Mouse (Mus musculus): Measurements from ENCODE around the gene Nenf.
A peak's percentile ranks its signal among the peaks of the same experiment; 100 is the strongest.

Gene Nenf

DNA sequence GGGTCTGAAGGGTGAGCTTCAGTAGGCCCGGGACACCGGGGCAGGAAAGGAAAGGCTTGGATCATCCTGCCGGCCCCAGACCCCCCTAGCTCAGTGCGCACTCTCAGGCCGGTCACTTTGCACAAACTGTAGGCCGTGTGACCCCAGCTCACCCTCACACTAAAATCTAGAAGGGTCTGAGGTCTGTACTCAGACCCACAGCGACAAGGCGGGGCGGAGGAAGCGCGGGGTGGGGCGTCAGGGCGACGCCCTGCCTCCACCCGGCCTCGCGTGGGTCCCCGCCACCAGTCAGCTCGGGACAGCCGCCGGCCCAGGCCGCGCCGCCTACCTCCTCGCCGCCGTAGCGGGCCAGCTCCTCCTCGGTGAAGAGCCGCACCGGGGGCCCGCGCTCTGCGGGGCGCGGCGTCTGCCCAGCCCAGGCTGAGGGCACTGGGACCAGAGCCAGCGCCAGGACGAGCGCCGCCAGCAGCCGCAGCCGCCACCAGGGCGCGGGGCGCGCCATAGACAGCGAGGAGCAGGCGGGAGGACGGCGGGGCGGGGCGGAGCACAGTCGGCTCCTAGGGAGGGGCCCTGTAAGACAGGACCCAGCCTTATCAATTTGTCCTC lies at the start of gene Nenf:
TSS of gene Nenf (minus strand) at position 604 of the 606 bp plus-strand sequence.
- DNase-seq (ENCODE audit: low spot score in 2 of 2) = peak; percentile 58 to 74

GRCm38 (mm10) chr1:191364477-191364876 lies 46.5 kb upstream of the Nenf start:
- peak; percentile 50 to 56 for DNase-seq (ENCODE audit: low spot score in 2 of 2)

DNA sequence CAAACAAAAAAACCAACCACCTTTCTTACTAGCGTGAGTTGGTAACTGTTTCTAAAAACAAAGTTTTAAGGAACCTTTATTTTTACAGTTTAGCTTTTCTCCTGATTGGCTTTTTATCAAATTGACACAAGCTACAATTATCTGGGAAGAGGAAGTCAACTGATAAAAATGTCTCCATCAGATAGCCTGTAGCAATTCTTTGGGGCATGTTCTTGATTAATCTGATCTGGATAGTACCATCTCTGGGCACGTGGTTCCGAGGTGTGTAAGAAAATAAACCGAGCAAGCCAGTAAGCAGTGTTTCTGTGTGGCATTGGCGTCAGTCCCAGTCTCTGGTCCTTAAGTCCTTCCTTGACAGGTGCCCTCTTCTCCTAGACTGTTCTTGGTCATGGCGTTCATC lies 44.4 kb upstream of the Nenf start:
- no peak for DNase-seq (ENCODE audit: low spot score in 2 of 2)

GRCm38 (mm10) chr1:191359478-191359877 lies 41.5 kb upstream of the Nenf start:
- no peak for DNase-seq (ENCODE audit: low spot score in 2 of 2)

GRCm38 (mm10) chr1:191356936-191357335 lies 38.9 kb upstream of the Nenf start:
- DNase-seq (ENCODE audit: low spot score in 2 of 2) = no peak

- no peak for DNase-seq (ENCODE audit: low spot score in 2 of 2)
Measured at GRCm38 (mm10) chr1:191353836-191354235, 35.8 kb upstream of the Nenf start.

DNA sequence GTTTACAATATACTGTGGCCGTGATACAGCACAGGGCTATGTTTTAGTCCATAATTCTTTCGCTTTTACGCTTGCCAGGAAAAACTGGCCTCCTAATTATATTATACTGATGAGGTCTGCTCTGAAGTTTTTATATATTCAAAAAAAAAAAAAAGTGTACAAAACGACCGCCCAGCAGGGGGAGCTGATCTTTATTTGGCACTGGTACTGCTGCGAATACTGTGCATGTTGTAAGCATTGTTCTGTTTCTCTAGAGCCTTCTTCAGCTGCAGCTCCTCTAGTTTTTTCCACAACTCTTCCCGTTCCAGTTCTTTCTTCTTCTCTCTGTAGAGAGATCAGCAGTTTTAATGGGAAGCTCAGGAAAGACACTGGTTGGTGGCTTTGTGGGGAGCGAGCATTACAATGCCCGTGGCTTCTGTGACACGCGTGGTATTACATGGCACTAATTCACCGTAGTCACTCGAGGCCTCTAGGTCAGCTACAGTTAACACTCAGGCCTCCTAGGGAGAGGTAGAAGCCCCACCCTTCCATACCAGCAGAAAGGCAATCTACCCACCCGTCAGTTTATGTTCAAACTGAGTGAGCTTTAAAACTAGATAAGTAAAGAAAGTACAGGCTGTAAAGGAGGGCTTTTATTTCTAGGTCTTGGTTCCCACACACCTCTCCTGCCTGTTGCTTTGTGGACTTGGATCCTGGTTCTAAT lies 34.9 kb upstream of the Nenf start:
- DNase-seq (ENCODE audit: low spot score in 2 of 2) = peak in 1 of 2 experiments; percentile 29

DNA sequence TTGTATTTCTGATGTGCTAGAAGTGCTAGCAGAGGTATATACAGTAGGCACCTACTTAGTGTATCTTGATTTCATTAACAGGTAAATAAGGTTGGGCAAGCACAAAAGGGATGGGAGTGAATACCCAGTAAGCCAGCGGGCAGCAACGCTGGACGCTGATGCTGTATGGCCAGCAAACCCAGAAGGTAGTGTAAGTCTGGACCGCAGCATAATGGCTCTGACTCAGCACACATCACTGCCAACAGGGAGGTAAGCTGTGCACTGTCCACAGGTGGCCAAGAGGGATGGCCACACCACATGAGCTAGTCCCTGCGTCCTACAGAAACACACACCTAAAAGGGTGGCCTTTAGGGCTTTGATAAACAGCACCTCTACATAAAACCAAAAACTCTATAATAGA lies 32.4 kb upstream of the Nenf start:
- no peak for DNase-seq (ENCODE audit: low spot score in 2 of 2)

DNA sequence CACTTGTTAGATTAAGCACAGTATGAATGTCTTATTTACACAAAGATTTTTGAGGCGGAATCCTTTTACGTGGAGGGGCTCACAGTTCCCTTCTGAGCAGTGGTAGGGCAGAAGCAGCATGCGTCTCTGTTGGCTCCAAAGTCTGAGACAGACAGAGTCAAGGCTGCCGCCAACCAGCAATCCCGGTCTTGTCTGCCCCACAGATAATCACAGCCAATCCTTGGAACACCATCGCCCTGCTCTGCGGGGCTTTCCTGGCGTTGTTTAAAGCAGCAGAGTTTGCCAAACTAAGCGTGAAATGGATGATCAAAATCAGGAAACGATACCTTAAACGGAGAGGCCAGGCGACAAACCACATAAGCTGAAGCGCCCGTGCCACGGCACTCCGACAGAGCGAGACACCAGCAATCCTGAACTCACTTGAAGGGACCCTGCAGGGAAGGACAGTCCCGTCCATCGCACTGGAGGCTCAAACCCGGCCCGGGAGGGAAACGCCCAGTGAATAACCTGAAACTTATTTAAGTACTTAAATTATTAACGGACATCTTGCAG lies 31.6 kb upstream of the Nenf start:
- no peak for DNase-seq (ENCODE audit: low spot score in 2 of 2)

- DNase-seq (ENCODE audit: low spot score in 2 of 2) = no peak
Measured at GRCm38 (mm10) chr1:191348996-191349395, 31.0 kb upstream of the Nenf start.

GRCm38 (mm10) chr1:191348592-191348991 lies 30.6 kb upstream of the Nenf start:
- DNase-seq (ENCODE audit: low spot score in 2 of 2) = no peak

DNA sequence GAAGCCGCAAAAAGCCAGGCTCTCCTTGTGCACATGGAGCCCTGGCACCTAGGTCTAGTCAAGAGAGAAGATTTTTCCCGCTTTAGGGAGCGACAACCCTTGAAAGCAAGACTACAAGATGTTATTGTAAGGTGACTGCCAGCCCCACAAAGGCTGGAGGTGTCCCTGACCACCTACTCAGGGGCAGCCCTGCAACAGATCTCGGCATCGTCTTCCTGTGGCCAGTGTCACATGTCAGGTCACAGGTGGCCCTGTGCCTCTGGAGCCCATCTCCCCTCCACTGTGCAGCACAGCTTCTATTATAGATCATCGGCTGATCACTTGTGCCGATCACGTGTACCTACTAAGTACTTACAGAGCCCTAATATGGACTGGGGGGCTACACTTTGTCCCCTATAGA lies 29.6 kb upstream of the Nenf start:
- no peak for DNase-seq (ENCODE audit: low spot score in 2 of 2)

DNA sequence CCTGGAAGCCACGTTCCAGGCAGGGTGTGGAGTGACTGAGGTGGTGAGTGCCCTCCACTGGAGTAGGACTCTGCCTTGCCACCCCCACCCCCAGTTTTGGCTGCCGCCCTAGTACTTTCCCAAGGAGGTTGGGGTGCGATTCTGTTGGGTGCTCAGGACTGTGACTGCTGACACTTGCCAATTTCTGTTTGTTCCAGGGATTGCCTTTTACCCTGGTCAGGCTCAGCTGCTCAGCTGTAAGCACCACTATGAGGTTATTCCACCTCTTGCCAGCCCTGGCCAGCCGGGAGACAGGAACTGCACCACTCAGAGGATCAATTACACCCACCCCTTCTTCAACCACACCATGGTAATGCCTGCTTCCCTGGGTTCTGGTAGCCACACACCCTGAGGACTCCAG lies 22.5 kb upstream of the Nenf start:
- no peak for DNase-seq (ENCODE audit: low spot score in 2 of 2)

DNA sequence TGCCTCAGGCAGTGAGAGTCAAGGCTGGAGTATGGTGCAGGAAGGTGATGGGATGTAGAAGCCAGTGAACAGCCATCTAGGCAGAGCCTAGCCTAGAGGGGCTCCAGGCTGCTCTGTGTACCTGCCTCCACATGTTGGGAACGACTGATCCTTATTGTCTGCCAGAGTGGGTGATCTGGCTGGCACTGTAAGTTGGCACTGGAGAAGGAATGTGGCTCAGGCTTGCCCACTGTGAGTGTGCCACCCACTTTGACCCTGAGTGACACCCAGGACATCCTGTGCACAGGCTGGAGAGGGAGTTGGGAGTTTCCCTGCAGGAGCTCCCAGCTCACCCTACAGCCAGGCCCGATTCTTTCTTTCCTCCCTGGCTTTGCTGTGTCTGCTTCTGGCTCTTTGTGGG lies 21.9 kb upstream of the Nenf start:
- no peak for DNase-seq (ENCODE audit: low spot score in 2 of 2)

GRCm38 (mm10) chr1:191334500-191334899 lies 16.5 kb upstream of the Nenf start:
- DNase-seq (ENCODE audit: low spot score in 2 of 2) = peak in 1 of 2 experiments; percentile 29

- DNase-seq (ENCODE audit: low spot score in 2 of 2) = no peak
Measured at GRCm38 (mm10) chr1:191330356-191330755, 12.4 kb upstream of the Nenf start.

DNA sequence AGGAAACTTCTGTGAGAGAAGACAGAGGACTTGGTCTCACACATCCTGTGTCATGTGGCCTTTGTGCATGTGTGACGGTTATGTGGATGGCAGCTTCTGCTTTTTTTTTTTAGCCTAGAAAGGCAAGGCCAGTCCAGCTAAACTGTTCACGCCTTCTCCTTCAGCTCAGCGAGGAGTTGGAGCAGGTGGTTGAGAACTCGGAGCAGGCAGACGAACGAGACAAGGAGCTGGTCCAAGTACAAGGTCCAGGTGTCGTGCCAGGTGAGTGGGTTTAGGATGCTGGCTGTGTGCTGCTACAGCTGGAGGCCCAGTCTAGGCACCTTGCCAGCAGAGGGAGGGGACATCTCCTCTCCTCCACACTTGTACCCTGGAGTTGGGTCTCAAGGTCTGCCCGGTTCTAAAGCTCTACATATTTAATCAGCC lies 10.0 kb upstream of the Nenf start:
- DNase-seq (ENCODE audit: low spot score in 2 of 2) = peak in 1 of 2 experiments; percentile 28

DNA sequence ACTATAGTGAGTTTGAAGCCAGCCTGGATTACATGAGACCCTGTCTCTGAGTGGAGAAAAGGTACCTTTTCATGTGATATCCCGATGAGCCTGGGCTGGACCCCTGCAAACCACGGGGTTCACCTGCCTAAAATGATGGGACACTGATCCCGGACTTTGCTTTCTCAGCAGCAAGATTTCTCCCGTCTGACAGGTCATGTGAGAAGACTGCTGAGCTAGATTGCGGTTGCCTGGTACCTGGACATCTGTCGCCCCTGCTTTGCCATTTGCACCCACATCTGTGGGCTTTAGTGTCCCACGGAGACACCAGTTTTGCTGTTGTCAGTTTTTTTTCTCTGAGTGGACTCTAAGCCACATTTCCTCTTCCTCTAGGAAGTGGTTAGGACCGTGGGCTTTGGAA lies 9.3 kb upstream of the Nenf start:
- no peak for DNase-seq (ENCODE audit: low spot score in 2 of 2)

- DNase-seq (ENCODE audit: low spot score in 2 of 2) = peak; percentile 59 to 65
Measured at GRCm38 (mm10) chr1:191326233-191326882, 8.4 kb upstream of the Nenf start.

DNA sequence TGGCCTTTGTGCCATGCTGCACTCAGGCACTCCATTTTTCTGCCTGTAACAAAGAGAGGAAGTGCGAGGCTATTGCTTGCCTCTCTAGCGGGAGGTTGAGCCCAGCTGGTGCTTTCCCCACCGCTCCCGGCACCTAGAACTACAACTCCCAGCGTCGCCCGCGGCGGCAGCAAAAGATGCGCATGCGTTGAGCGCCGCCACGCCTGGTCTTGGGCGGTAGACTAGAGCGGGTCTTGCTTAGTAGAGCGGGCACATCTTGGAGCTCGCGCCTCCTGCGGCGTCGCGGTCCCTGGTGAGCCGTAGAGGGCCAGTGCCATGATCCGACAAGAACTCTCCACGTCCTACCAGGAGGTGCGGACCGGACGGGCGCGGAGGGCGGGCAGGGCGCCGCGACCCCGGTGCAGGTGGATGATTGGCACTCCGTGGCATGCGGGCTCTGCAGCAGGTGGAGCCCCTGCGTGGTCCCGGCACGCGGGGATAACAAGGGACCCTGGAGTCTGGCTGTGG lies 7.8 kb upstream of the Nenf start, which contains the start of gene Tmem206:
TSS of gene Tmem206 (plus strand) at position 187 of the 507 bp plus-strand sequence.
- peak; percentile 91 to 95 for DNase-seq (ENCODE audit: low spot score in 2 of 2)

DNA sequence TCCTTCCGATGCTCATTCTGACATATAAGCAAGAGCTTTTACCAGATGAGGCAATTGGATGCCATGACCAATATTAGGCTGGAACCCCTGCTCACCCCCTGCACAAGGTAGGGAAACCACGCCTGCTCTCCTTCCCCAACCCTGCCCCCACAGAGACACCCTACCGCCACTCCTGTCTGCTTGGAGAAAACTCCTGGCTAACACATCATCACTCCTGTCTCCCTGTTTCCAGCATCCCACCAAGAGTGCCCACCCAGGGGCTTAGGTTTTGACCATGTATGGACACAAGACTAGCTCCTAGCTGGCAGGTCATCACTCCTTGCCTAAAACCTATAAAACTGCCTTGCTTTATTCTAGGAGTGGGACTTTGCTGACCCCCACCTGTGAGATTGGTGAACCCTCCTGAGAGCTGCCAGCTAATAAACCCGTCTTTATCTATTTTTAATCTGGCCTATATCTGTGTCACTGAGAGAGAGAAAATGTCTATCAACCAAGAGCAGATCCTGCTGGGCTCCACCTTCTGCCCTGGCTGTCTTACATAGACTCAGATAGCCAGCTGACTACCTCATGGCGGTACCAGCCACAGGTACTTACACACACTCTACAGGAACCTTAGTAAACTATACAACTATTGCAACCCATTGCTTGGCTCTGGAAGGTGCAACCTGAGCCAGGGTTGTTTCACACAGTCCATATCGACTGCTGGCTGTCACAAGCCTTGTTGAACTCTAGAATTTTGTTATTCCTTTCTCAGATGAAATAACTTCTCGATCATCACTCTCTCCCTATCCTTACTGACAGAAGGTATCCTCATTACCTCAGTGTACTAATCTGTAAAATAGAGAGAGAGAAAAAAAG lies 7.0 kb upstream of the Nenf start:
- DNase-seq (ENCODE audit: low spot score in 2 of 2) = no peak
